Comparison of ENCODE assay signal across 14 mouse cellular contexts in the genomic region with DNA sequence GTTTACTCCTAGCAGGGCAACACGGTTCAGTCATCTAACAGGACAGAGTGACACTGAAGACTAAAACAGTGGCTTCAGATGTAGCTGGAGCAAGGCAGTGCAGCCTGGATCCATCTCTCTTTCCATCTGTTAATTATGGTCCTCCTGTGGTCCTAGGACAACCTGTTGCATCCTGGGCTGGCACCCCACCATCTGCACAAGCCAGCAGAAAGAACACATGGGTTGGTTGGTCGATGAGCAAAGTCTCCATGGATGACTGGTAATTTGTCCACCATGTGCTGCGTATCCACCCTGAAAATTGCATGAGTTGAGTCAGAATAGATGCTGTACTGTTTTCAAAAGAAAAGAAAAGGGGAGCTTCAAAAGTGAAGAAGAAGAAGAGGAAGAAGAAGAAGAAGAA.
DNase-seq lines count a peak whose midpoint lies in the region.
"Had no signal": no experiment of that assay in that cellular context is flagged by ENCODE, and none has a peak within 500 bp of the region (broad histone marks: within the 10 kb centered on the region; RNA-seq: fewer than 3 reads in every experiment).

No protein-coding gene starts in this region.

- intact Hi-C loops in heart, postnatal 25 days (cut with DNase I): no loop called here
- intact Hi-C loops in left cerebral cortex, postnatal 4 days (cut with DNase I): no loop called here
- intact Hi-C loops in left cerebral cortex, postnatal 10 days (cut with DNase I): no loop called here

- DNase-seq in cerebellum, postnatal 10 days: peak; percentile 80 to 84
- no peak for DNase-seq in cerebellum, adult 18-20 months
- peak; percentile 44 for DNase-seq in heart, adult 11 months
- DNase-seq in heart, postnatal 25 days (ENCODE audit: low spot score): no peak
- peak; percentile 59 for DNase-seq in left cerebral cortex, postnatal 4 days
- DNase-seq in left cerebral cortex, postnatal 10 days (ENCODE audit: extremely low spot score in 1 of 2, low spot score in 2 of 2): no peak
- DNase-seq: adrenal gland, adult 8-10 months; adrenal gland, postnatal 14 days; adrenal gland, postnatal 36 days; B cell, adult 2 months; cerebellum, adult 11-12 months; cerebellum, adult 9-10 months; cerebellum, postnatal 25 days; forebrain, postnatal 0 days had no signal

Comparison
In these comparisons a context has a peak if more than half of its experiments do, and no peak if none do; other contexts are left out.
1. DNase-seq: peak in cerebellum, postnatal 10 days (2 of 2), heart, adult 11 months (single experiment) and left cerebral cortex, postnatal 4 days (single experiment); none in cerebellum, adult 18-20 months (0 of 2), heart, postnatal 25 days (single experiment) and left cerebral cortex, postnatal 10 days (0 of 2).